Mouse (Mus musculus) testis, adult 2 months (tissue): ENCODE measurements around the gene Pde4a.

Experiments
- CTCF ChIP-seq: fragments of 200-500 bp; IDR thresholded peaks from 2 replicates; pipeline ENCODE4 v1.5.1; 2012; ENCODE audit warnings: low read depth, mild to moderate bottlenecking, inconsistent platforms, low read length, moderate library complexity; ENCODE audit not compliant: control insufficient read depth, insufficient read depth, insufficient replicate concordance
- POLR2A ChIP-seq: fragments of 200-500 bp; IDR thresholded peaks from 2 replicates; pipeline ENCODE4 v1.6.1; 2012; ENCODE audit warnings: low read depth, mild to moderate bottlenecking, inconsistent platforms, low read length, moderate library complexity; ENCODE audit not compliant: control insufficient read depth

- TF ChIP-seq POLR2A (no peak), CTCF (no peak)
These were observed 3.6 kb downstream of the Pde4a start for GRCm38 (mm10) chr9:21169157-21169556.
